Mouse (Mus musculus) G1E-ER4 (cell line): Measurements from ENCODE around the gene Itgb1. TPM values are rescaled to one million over a fixed set of nuclear protein-coding genes. Genes with fewer than 3 reads are reported as not detected.

ENCODE experiments used
- GATA1 ChIP-seq: IDR thresholded peaks from one replicate; pipeline ENCODE4 v1.8.0; 2012; ENCODE audit warnings: low read length, inconsistent platforms
- polyA plus RNA-seq: library from polyadenylated mRNA; stranded (reverse); fragments of >175 nt; gene quantifications from 2 replicates; pipeline ENCODE4 v1.2.3, GENCODE M21; 2012

The Itgb1 gene
- polyA plus RNA-seq, 1 experiment, result 95.4 TPM

DNA sequence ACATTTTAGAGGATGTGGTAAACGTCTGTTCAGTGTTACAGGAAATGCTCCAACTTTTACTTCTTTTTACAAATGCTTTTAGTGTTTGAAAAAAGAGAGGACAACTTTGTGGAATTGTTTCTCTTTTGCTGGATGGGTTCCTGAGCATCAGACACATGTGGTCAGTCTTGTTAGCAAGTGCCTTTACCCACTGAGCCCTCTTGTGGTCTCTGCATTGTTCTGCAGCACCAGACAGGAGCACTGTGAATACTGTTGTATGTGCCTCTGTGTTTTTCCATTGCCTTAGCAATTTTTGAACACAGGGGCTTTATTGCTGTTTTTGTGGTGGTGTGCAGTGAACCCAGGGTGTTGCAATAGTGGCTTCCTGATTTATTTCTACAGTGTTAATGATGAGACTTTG, 39.4 kb downstream of the Itgb1 start:
- no peak for TF ChIP-seq GATA1

- TF ChIP-seq GATA1, result no peak
Measured at GRCm38 (mm10) chr8:128727213-128727612, 41.8 kb downstream of the Itgb1 start.

- no peak for TF ChIP-seq GATA1
Measured at GRCm38 (mm10) chr8:128732254-128732653, 46.8 kb downstream of the Itgb1 start.

DNA sequence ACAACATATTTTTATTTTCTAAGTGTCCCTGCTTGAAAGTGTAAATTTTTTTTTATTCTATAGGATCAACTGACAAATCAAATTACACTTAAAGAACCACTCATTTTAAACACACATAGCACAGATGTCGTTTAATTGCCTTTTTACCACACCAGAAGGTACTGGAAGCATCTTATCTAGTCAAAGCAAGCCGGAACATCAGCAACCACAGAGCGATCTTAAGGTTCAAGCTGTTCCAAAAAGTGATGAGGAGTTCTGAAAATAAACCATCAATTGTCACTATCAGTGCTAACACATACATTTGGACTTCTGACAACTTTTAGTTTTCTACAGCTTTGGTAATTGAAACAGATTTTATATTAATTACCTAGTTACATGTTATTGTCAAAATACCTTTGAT, 48.7 kb downstream of the Itgb1 start:
- TF ChIP-seq GATA1, result no peak

- no peak for TF ChIP-seq GATA1
Measured at GRCm38 (mm10) chr8:128735692-128736091, 50.2 kb downstream of the Itgb1 start.

Other genes starting within 250 kb of the Itgb1 start
- gene Gm3952, start 113.0 kb downstream of the Itgb1 start, polyA plus RNA-seq, result not detected in 2 replicates